ENCODE assay signal across 17 mouse cellular contexts in genomic region chr11:22373290-22373674, GRCm38 (mm10).
"Had no signal": no experiment of that assay in that cellular context is flagged by ENCODE, and none has a peak within 500 bp of the region (broad histone marks: within the 10 kb centered on the region; RNA-seq: fewer than 3 reads in every experiment).

No protein-coding gene starts in this region.

- H3K27me3 ChIP-seq: limb, embryonic 15.5 days; lung, embryonic 15.5 days; midbrain, embryonic 12.5 days; neural tube, embryonic 13.5 days; stomach, embryonic 15.5 days had no signal

- H3K4me1 ChIP-seq: lung, embryonic 15.5 days; midbrain, embryonic 12.5 days; neural tube, embryonic 13.5 days; stomach, embryonic 15.5 days had no signal

- H3K36me3 ChIP-seq: limb, embryonic 15.5 days; lung, embryonic 15.5 days; midbrain, embryonic 12.5 days; neural tube, embryonic 13.5 days; stomach, embryonic 15.5 days had no signal

- ATAC-seq: midbrain, embryonic 16.5 days had no signal

- H3K9ac ChIP-seq: limb, embryonic 15.5 days; lung, embryonic 15.5 days; midbrain, embryonic 12.5 days; neural tube, embryonic 13.5 days; stomach, embryonic 15.5 days had no signal

- H3K4me3 ChIP-seq: limb, embryonic 15.5 days; lung, embryonic 15.5 days; midbrain, embryonic 12.5 days; neural tube, embryonic 13.5 days; stomach, embryonic 15.5 days had no signal

- H3K9me3 ChIP-seq: limb, embryonic 15.5 days; lung, embryonic 15.5 days; midbrain, embryonic 12.5 days; neural tube, embryonic 13.5 days; stomach, embryonic 15.5 days had no signal

- DNase-seq: kidney, adult 11 months; kidney, postnatal 10 days; layer of hippocampus, adult 9-11 months; layer of hippocampus, postnatal 36 days; lung, postnatal 14 days; retina, postnatal 1 day; right cerebral cortex, postnatal 4 days; spleen, adult 18-20 months; thymus, adult 2 months; thymus, postnatal 25 days had no signal

- H3K27ac ChIP-seq: limb, embryonic 15.5 days; lung, embryonic 15.5 days; macrophage; midbrain, embryonic 12.5 days; neural tube, embryonic 13.5 days; stomach, embryonic 15.5 days had no signal

- H3K4me2 ChIP-seq: limb, embryonic 15.5 days; lung, embryonic 15.5 days; midbrain, embryonic 12.5 days; neural tube, embryonic 13.5 days; stomach, embryonic 15.5 days had no signal
